Mouse (Mus musculus) hindbrain, embryonic 12.5 days (tissue): ENCODE measurements at regions not wholly inside any gene's neighbourhood (a gene's known extent, or its start where the extent isn't known, plus 50 kb on each side); places are given as distances from the start of the nearest gene placed in this dataset.

Experiments used
- ATAC-seq: fragments of 200-750 bp; cut with Nextera tagmentation; 2 replicates; pipeline ENCODE4 v1.8.0; 2017; ENCODE audit warnings: moderate TSS enrichment; ENCODE audit not compliant: low FRiP score
- H3K27ac ChIP-seq: fragments of 300-500 bp; sonication (generic); 2 replicates; pipeline ENCODE4 v1.5.1; 2016; ENCODE audit warnings: mild to moderate bottlenecking
- H3K27me3 ChIP-seq: fragments of 300-500 bp; sonication (generic); 2 replicates; pipeline ENCODE4 v1.6.1; 2016; ENCODE audit warnings: mild to moderate bottlenecking
- H3K36me3 ChIP-seq: fragments of 300-500 bp; sonication (generic); 2 replicates; pipeline ENCODE4 v1.6.1; 2016; ENCODE audit warnings: mild to moderate bottlenecking
- H3K4me1 ChIP-seq: fragments of 300-500 bp; sonication (generic); 2 replicates; pipeline ENCODE4 v1.6.1; 2016
- H3K4me2 ChIP-seq: fragments of 300-500 bp; sonication (generic); replicated peaks from 2 replicates; pipeline ENCODE4 v1.6.1; 2016; ENCODE audit warnings: mild to moderate bottlenecking
- H3K4me3 ChIP-seq: fragments of 300-500 bp; sonication (generic); 2 replicates; pipeline ENCODE4 v1.5.1; 2016; ENCODE audit warnings: mild to moderate bottlenecking
- H3K9ac ChIP-seq: fragments of 300-500 bp; sonication (generic); 2 replicates; pipeline ENCODE4 v1.6.1; 2016; ENCODE audit warnings: mild to moderate bottlenecking, moderate library complexity
- H3K9me3 ChIP-seq: fragments of 300-500 bp; sonication (generic); replicated peaks from 2 replicates; pipeline ENCODE4 v1.6.1; 2016; ENCODE audit warnings: mild to moderate bottlenecking
- WGBS: fragments of 180-500 bp; shearing (Covaris S2); methylation state at CpG from one replicate; pipeline ENCODE4 v1.1.7; 2016; 5-methylcytosine and 5-hydroxymethylcytosine counted together

- Histone ChIP-seq H3K4me2 (no peak overlapping the region), H3K9me3 (no peaks in the 10 kb centered on the region), H3K27ac (no peak overlapping the region), H3K36me3 (no peaks in the 10 kb centered on the region), H3K4me3 (no peak overlapping the region), H3K4me1 (no peaks in the 10 kb centered on the region), H3K27me3 (no peaks in the 10 kb centered on the region), H3K9ac (no peak overlapping the region)
- WGBS: 89% methylated on average over 4 of the region's 4 CpGs
- ATAC-seq: no peak
Observed at GRCm38 (mm10) chr9:59143610-59144009, 107.4 kb upstream of the Neo1 start.

- ATAC-seq: no peak
- Histone ChIP-seq H3K27ac (no peak overlapping the region), H3K4me2 (0 out of 2 replicates have a peak overlapping the region, but pooled peaks have one; percentile 21), H3K4me3 (no peak overlapping the region), H3K9ac (no peak overlapping the region), H3K9me3 (no peaks in the 10 kb centered on the region), H3K27me3 (no peaks in the 10 kb centered on the region), H3K36me3 (no peaks in the 10 kb centered on the region), H3K4me1 (peaks cover 18% of the 10 kb centered on the region)
- 49% methylated on average over 15 of the region's 15 CpGs for WGBS
Observed at GRCm38 (mm10) chr9:59134171-59135041, 98.2 kb upstream of the Neo1 start.

GRCm38 (mm10) chr9:59129699-59130340 lies 93.6 kb upstream of the Neo1 start:
- H3K27me3 ChIP-seq: no peaks in the 10 kb centered on the region
- H3K4me1 ChIP-seq: peaks cover 20% of the 10 kb centered on the region
- no peaks in the 10 kb centered on the region for H3K9me3 ChIP-seq
- no peaks in the 10 kb centered on the region for H3K36me3 ChIP-seq
- H3K27ac ChIP-seq: no peak overlapping the region
- ATAC-seq: no peak
- no peak overlapping the region for H3K4me2 ChIP-seq
- H3K4me3 ChIP-seq: no peak overlapping the region
- WGBS: 84% methylated on average over 9 of the region's 9 CpGs
- H3K9ac ChIP-seq: no peak overlapping the region

- H3K4me1 ChIP-seq: peaks cover 14% of the 10 kb centered on the region
- 87% methylated on average over 1 of the region's 1 CpGs for WGBS
- no peaks in the 10 kb centered on the region for H3K9me3 ChIP-seq
- H3K36me3 ChIP-seq: no peaks in the 10 kb centered on the region
- H3K4me2 ChIP-seq: no peak overlapping the region
- H3K27ac ChIP-seq: no peak overlapping the region
- H3K27me3 ChIP-seq: no peaks in the 10 kb centered on the region
- H3K4me3 ChIP-seq: no peak overlapping the region
- H3K9ac ChIP-seq: no peak overlapping the region
- no peak for ATAC-seq
Observed at GRCm38 (mm10) chr9:59129252-59129651, 93.0 kb upstream of the Neo1 start.

GRCm38 (mm10) chr9:59128023-59128422 lies 91.8 kb upstream of the Neo1 start:
- 84% methylated on average over 2 of the region's 2 CpGs for WGBS
- ATAC-seq: no peak
- H3K36me3 ChIP-seq: no peaks in the 10 kb centered on the region
- no peak overlapping the region for H3K4me3 ChIP-seq
- H3K4me2 ChIP-seq: no peak overlapping the region
- no peak overlapping the region for H3K27ac ChIP-seq
- no peaks in the 10 kb centered on the region for H3K27me3 ChIP-seq
- peaks cover 4% of the 10 kb centered on the region; the same call in 1 of the 2 replicates for H3K4me1 ChIP-seq
- H3K9me3 ChIP-seq: no peaks in the 10 kb centered on the region
- H3K9ac ChIP-seq: no peak overlapping the region

- 71% methylated on average over 6 of the region's 6 CpGs for WGBS
- Histone ChIP-seq H3K36me3 (no peaks in the 10 kb centered on the region), H3K27ac (no peak overlapping the region), H3K27me3 (no peaks in the 10 kb centered on the region), H3K9me3 (no peaks in the 10 kb centered on the region), H3K4me2 (no peak overlapping the region), H3K9ac (no peak overlapping the region), H3K4me1 (peaks cover 4% of the 10 kb centered on the region; the same call in 1 of the 2 replicates), H3K4me3 (no peak overlapping the region)
- no peak for ATAC-seq
Observed at GRCm38 (mm10) chr9:59125886-59126285, 89.6 kb upstream of the Neo1 start.

GRCm38 (mm10) chr9:59116561-59116960 lies 80.3 kb upstream of the Neo1 start:
- Histone ChIP-seq H3K4me1 (no peaks in the 10 kb centered on the region), H3K36me3 (no peaks in the 10 kb centered on the region), H3K4me3 (no peak overlapping the region), H3K27ac (no peak overlapping the region), H3K27me3 (no peaks in the 10 kb centered on the region), H3K9ac (no peak overlapping the region), H3K9me3 (no peaks in the 10 kb centered on the region), H3K4me2 (no peak overlapping the region)
- WGBS: 66% methylated on average over 2 of the region's 2 CpGs
- ATAC-seq: no peak

GRCm38 (mm10) chr9:59113859-59114258 lies 77.6 kb upstream of the Neo1 start:
- no peak overlapping the region for H3K9ac ChIP-seq
- WGBS: 70% methylated on average over 4 of the region's 4 CpGs
- no peak overlapping the region for H3K27ac ChIP-seq
- H3K4me1 ChIP-seq: no peaks in the 10 kb centered on the region
- no peak overlapping the region for H3K4me3 ChIP-seq
- ATAC-seq: no peak
- no peaks in the 10 kb centered on the region for H3K9me3 ChIP-seq
- no peaks in the 10 kb centered on the region for H3K36me3 ChIP-seq
- H3K4me2 ChIP-seq: no peak overlapping the region
- H3K27me3 ChIP-seq: no peaks in the 10 kb centered on the region

GRCm38 (mm10) chr9:59099738-59100137 lies 63.5 kb upstream of the Neo1 start:
- Histone ChIP-seq H3K27me3 (no peaks in the 10 kb centered on the region), H3K9ac (no peak overlapping the region), H3K27ac (no peak overlapping the region), H3K4me2 (no peak overlapping the region), H3K4me1 (0 out of 2 replicates have a peak, but pooled peaks cover 4% of the 10 kb centered on the region), H3K9me3 (no peaks in the 10 kb centered on the region), H3K36me3 (no peaks in the 10 kb centered on the region), H3K4me3 (no peak overlapping the region)
- no peak for ATAC-seq
- 88% methylated on average over 5 of the region's 5 CpGs for WGBS

- Histone ChIP-seq H3K9ac (no peak overlapping the region), H3K27me3 (no peaks in the 10 kb centered on the region), H3K9me3 (no peaks in the 10 kb centered on the region), H3K36me3 (no peaks in the 10 kb centered on the region), H3K27ac (no peak overlapping the region), H3K4me1 (0 out of 2 replicates have a peak, but pooled peaks cover 4% of the 10 kb centered on the region), H3K4me2 (no peak overlapping the region), H3K4me3 (no peak overlapping the region)
- 67% methylated on average over 4 of the region's 4 CpGs for WGBS
- ATAC-seq: no peak
Observed at GRCm38 (mm10) chr9:59097564-59097963, 61.3 kb upstream of the Neo1 start.

- WGBS: 72% methylated on average over 12 of the region's 12 CpGs
Observed at GRCm38 (mm10) chr9:59096551-59097268, 60.5 kb upstream of the Neo1 start.

GRCm38 (mm10) chr9:59095626-59096025 lies 59.4 kb upstream of the Neo1 start:
- Histone ChIP-seq H3K27me3 (no peaks in the 10 kb centered on the region), H3K4me2 (no peak overlapping the region), H3K27ac (no peak overlapping the region), H3K36me3 (no peaks in the 10 kb centered on the region), H3K4me1 (0 out of 2 replicates have a peak, but pooled peaks cover 4% of the 10 kb centered on the region), H3K9me3 (no peaks in the 10 kb centered on the region), H3K9ac (no peak overlapping the region), H3K4me3 (no peak overlapping the region)
- 66% methylated on average over 7 of the region's 7 CpGs for WGBS
- ATAC-seq: no peak

More at GRCm38 (mm10) chr9:59096551-59097268, 60.5 kb upstream of the Neo1 start:
- ATAC-seq: no peak
- H3K27me3 ChIP-seq: no peaks in the 10 kb centered on the region
- H3K9ac ChIP-seq: no peak overlapping the region
- H3K4me1 ChIP-seq: 0 out of 2 replicates have a peak, but pooled peaks cover 4% of the 10 kb centered on the region
- H3K4me3 ChIP-seq: no peak overlapping the region
- H3K4me2 ChIP-seq: no peak overlapping the region
- H3K36me3 ChIP-seq: no peaks in the 10 kb centered on the region
- H3K27ac ChIP-seq: no peak overlapping the region
- no peaks in the 10 kb centered on the region for H3K9me3 ChIP-seq
